ENCODE assay signal across 8 mouse cellular contexts in the genomic region with DNA sequence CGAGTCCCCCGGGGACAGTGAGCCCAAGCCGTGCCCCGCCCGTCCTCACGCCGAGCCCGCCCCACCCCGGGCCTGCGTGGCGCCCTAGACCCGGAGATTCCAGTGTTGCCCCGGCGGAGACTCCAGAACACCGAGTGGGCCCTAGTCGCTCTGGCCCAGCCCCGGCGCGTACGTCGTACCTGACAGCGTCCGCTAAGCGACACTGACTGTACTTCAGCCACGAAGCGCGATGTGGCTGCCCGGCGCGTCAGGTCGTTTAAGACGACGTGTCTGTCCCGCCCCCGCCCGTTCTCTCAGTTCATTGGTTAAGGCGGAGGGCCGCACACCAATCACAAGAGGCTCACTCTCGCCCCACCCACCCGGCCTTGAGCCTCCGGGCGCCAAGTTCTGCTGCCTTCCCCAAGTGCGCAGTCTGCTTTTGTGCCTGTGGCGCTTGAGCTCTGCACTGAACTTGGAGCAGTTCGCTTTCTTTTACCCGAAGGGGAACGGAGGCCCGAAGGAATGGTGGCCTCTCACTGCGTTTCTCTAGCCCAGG. TPM values are rescaled to one million over a fixed set of nuclear protein-coding genes. Genes with fewer than 3 reads are reported as not detected.
DNase-seq lines count a peak whose midpoint lies in the region; ATAC-seq lines count a peak whose summit lies in the region.

TSS of gene Oat (minus strand) at position 283 of the 535 bp plus-strand sequence.

- H3K4me1 ChIP-seq in heart, embryonic 10.5 days, result peaks cover 32% of the 10 kb centered on the region
- H3K4me1 ChIP-seq in kidney, embryonic 15.5 days, result peaks cover 41% of the 10 kb centered on the region

- H3K4me3 ChIP-seq in heart, embryonic 10.5 days, result peak within 1 kb of the TSS; percentile 91
- peak within 1 kb of the TSS; percentile 80 for H3K4me3 ChIP-seq in kidney, embryonic 15.5 days (replicated peaks)

- H3K4me2 ChIP-seq in kidney, embryonic 15.5 days, result peak within 1 kb of the TSS; percentile 87

- peaks cover 19% of the 10 kb centered on the region for H3K27me3 ChIP-seq in heart, embryonic 10.5 days (ENCODE audit: insufficient read depth, poor library complexity, severe bottlenecking)
- peaks cover 9% of the 10 kb centered on the region; the same call in 1 of the 2 replicates for H3K27me3 ChIP-seq in kidney, embryonic 15.5 days

- peak within 1 kb of the TSS; percentile 99 for H3K27ac ChIP-seq in heart, embryonic 10.5 days
- H3K27ac ChIP-seq in kidney, embryonic 15.5 days, result peak within 1 kb of the TSS; percentile 95

- peak within 1 kb of the TSS; percentile 83 for H3K9ac ChIP-seq in kidney, embryonic 15.5 days

- no peaks in the 10 kb centered on the region for H3K36me3 ChIP-seq in heart, embryonic 10.5 days
- H3K36me3 ChIP-seq in kidney, embryonic 15.5 days, result no peaks in the 10 kb centered on the region

- ATAC-seq in erythroblast, adult 5-6 weeks (replicated peaks; ENCODE audit: low FRiP score, poor library complexity, severe bottlenecking), result peak; percentile 96
- peak; percentile 98 for ATAC-seq in kidney, embryonic 15.5 days (replicated peaks; ENCODE audit: low FRiP score)
- peak; percentile 96 for ATAC-seq in monocyte, adult 5-6 weeks (replicated peaks; ENCODE audit: insufficient number of reproducible peaks, low FRiP score, low TSS enrichment, poor library complexity, severe bottlenecking)

- no peaks in the 10 kb centered on the region for H3K9me3 ChIP-seq in heart, embryonic 10.5 days
- no peaks in the 10 kb centered on the region for H3K9me3 ChIP-seq in kidney, embryonic 15.5 days (replicated peaks)

- under 1% methylated on average over 49 of the region's 49 CpGs for WGBS in heart, embryonic 10.5 days
- under 1% methylated on average over 49 of the region's 49 CpGs for WGBS in kidney, embryonic 15.5 days

- DNase-seq in B cell, adult 2 months, result peak; percentile 92 to 94
- DNase-seq in brain, adult 2 months (ENCODE audit: low read depth, low spot score), result peak; percentile 99
- DNase-seq in heart, embryonic 10.5 days (ENCODE audit: low spot score), result peak; percentile 99
- DNase-seq in liver, result peak; percentile 98
- peak; percentile 95 to 96 for DNase-seq in spleen, postnatal 4 days (ENCODE audit: low spot score in 2 of 2)

RNA-seq across cellular contexts. Expression of gene Oat, which starts in this region (rescaled TPM):
- 29.7 and 39.2 TPM in 2 replicates for total RNA-seq in erythroblast, adult 5-6 weeks (2015; ENCODE audit: low replicate concordance)
- 21.2 and 24.8 TPM in 2 replicates for total RNA-seq in erythroblast, adult 5-6 weeks (2017; ENCODE audit: low replicate concordance)
- polyA plus RNA-seq in heart, embryonic 10.5 days (2016; fragmentation: Nextera tagmentation; extraction: Ambion mirVana), result 148 and 160 TPM in 2 replicates
- polyA plus RNA-seq in kidney, embryonic 15.5 days (2015; fragmentation: Nextera tagmentation; extraction: Ambion mirVana), result 166 and 167 TPM in 2 replicates
- total RNA-seq in monocyte, adult 5-6 weeks (2017), result 52.7 to 89.6 TPM (median 86.8 TPM) in 3 replicates

Comparison
In these comparisons a context has a peak if more than half of its experiments do, and no peak if none do; other contexts are left out.
1. Peak in every context shown above with its lines: DNase-seq, ATAC-seq, H3K4me3 ChIP-seq and H3K27ac ChIP-seq.